ENCODE assay signal across 18 mouse cellular contexts in genomic region chr15:84995041-84995440, GRCm38 (mm10). TPM values are rescaled to one million over a fixed set of nuclear protein-coding genes. Genes with fewer than 3 reads are reported as not detected.
DNase-seq lines count a peak whose midpoint lies in the region; ATAC-seq and TF ChIP-seq lines count a peak whose summit lies in the region.
"Had no signal": no experiment of that assay in that cellular context is flagged by ENCODE, and none has a peak within 500 bp of the region (broad histone marks: within the 10 kb centered on the region; RNA-seq: fewer than 3 reads in every experiment).

No protein-coding gene starts in this region.

- H3K27ac ChIP-seq in gastrocnemius, adult 2 months: 0 out of 2 replicates have a peak overlapping the region, but pooled peaks have one; percentile 28
- peak overlapping the region; percentile 44 for H3K27ac ChIP-seq in spleen, adult 2 months (ENCODE audit: insufficient read depth, low read length)
- H3K27ac ChIP-seq: embryonic facial prominence, embryonic 12.5 days; hindbrain, embryonic 15.5 days; limb, embryonic 15.5 days; neural tube, embryonic 15.5 days had no signal

- no peak for DNase-seq in gastrocnemius, adult 2 months
- DNase-seq in gastrocnemius, postnatal 25 days: no peak
- no peak for DNase-seq in spleen, adult 2 months (ENCODE audit: low read depth in 1 of 2, low spot score in 2 of 2)
- no peak for DNase-seq in spleen, adult 12 weeks (ENCODE audit: low spot score)
- DNase-seq in kidney, adult 11 months: no peak
- DNase-seq in cerebellum, postnatal 25 days: no peak
- no peak for DNase-seq in kidney, postnatal 36 days
- DNase-seq: cerebellum, postnatal 10 days; heart, postnatal 14 days; kidney, adult 8-10 months; lung, postnatal 14 days had no signal

- no peak for TF ChIP-seq POLR2A in spleen, adult 2 months (IDR thresholded peaks at IDR 0.05; ENCODE audit: low read depth, low read length)

- 37% methylated on average over 6 of the region's 6 CpGs for WGBS in spleen, adult 2 months

- no peaks in the 10 kb centered on the region for H3K36me3 ChIP-seq in spleen, adult 2 months (ENCODE audit: control insufficient read depth, insufficient read depth, low read length)
- H3K36me3 ChIP-seq: embryonic facial prominence, embryonic 12.5 days; hindbrain, embryonic 15.5 days; limb, embryonic 15.5 days; neural tube, embryonic 15.5 days had no signal

- peaks cover 17% of the 10 kb centered on the region; the same call in 1 of the 2 replicates for H3K4me1 ChIP-seq in spleen, adult 2 months (ENCODE audit: control insufficient read depth, insufficient read depth, insufficient read length)
- H3K4me1 ChIP-seq: embryonic facial prominence, embryonic 12.5 days; hindbrain, embryonic 15.5 days; neural tube, embryonic 15.5 days had no signal

- peak; percentile 58 for ATAC-seq in megakaryocyte progenitor cell, adult 5-6 weeks (replicated peaks; ENCODE audit: poor library complexity)

- intact Hi-C loops in gastrocnemius, adult 2 months (cut with DNase I): loop anchor here (5.0 kb wide), 1 partner anchor 238 kb away; no protein-coding TSS in a partner anchor

- H3K4me3 ChIP-seq in gastrocnemius, adult 2 months: no peak overlapping the region
- H3K4me3 ChIP-seq in spleen, adult 2 months (ENCODE audit: extremely low read depth, insufficient read depth, insufficient read length): no peak overlapping the region
- H3K4me3 ChIP-seq: embryonic facial prominence, embryonic 12.5 days; hindbrain, embryonic 15.5 days; limb, embryonic 15.5 days; neural tube, embryonic 15.5 days had no signal

- TF ChIP-seq CTCF in gastrocnemius, adult 2 months (IDR thresholded peaks at IDR 0.05): no peak
- TF ChIP-seq CTCF in spleen, adult 2 months (IDR thresholded peaks at IDR 0.05; ENCODE audit: extremely low read depth, insufficient read depth, insufficient read length, insufficient replicate concordance): no peak

- no peaks in the 10 kb centered on the region for H3K27me3 ChIP-seq in spleen, adult 2 months (ENCODE audit: control insufficient read depth, insufficient read depth, low read length)
- H3K27me3 ChIP-seq: hindbrain, embryonic 15.5 days had no signal

RNA-seq across cellular contexts. Expression of gene 5031439G07Rik, which starts 6.7 kb away (rescaled TPM):
- 100 to 1,000 TPM in 1 of 2 experiments, 10 to 100 TPM in 1; 67.5 to 103 TPM for total RNA-seq in gastrocnemius, adult 2 months (2021)
- 10 to 100 TPM; 38.9 to 56.7 TPM for total RNA-seq in gastrocnemius, postnatal 25 days (2021)
- 27.1 and 32.8 TPM in 2 replicates for polyA plus RNA-seq in spleen, adult 2 months (2012; rRNA removed)
- total RNA-seq in megakaryocyte progenitor cell, adult 5-6 weeks (2015): 8.0 and 10.0 TPM in 2 replicates
- 11.7 and 17.7 TPM in 2 replicates for total RNA-seq in megakaryocyte progenitor cell, adult 5-6 weeks (2017)

RNA-seq across cellular contexts. Expression of gene Upk3a, which starts 21.9 kb away (rescaled TPM):
- total RNA-seq in gastrocnemius, adult 2 months (2021): not detected
- not detected for total RNA-seq in gastrocnemius, postnatal 25 days (2021)
- polyA plus RNA-seq in spleen, adult 2 months (2012; rRNA removed): not detected in 2 replicates
- total RNA-seq in megakaryocyte progenitor cell, adult 5-6 weeks (2015): not detected in 2 replicates
- total RNA-seq in megakaryocyte progenitor cell, adult 5-6 weeks (2017): not detected in 2 replicates
- total RNA-seq: heart, adult 8-10 months; heart, postnatal 14 days had no signal
- polyA plus RNA-seq: forebrain, embryonic 11.5 days had no signal

RNA-seq across cellular contexts. Expression of gene Fam118a, which starts 33.7 kb away (rescaled TPM):
- total RNA-seq in gastrocnemius, adult 2 months (2021): 1 to 10 TPM; 4.7 to 5.9 TPM
- 1 to 10 TPM; 3.9 to 4.1 TPM for total RNA-seq in gastrocnemius, postnatal 25 days (2021)
- polyA plus RNA-seq in spleen, adult 2 months (2012; rRNA removed): 3.9 and 4.0 TPM in 2 replicates
- 12.4 and 12.5 TPM in 2 replicates for total RNA-seq in megakaryocyte progenitor cell, adult 5-6 weeks (2015)
- total RNA-seq in megakaryocyte progenitor cell, adult 5-6 weeks (2017): 10.5 and 20.9 TPM in 2 replicates
